Mouse (Mus musculus): ENCODE measurements around the gene Pbx1.
"Not testable (repeated sequence)": the region's sequence is repeated elsewhere in the genome, so short reads cannot be mapped to it uniquely, and the experiment has no call there.

Pbx1 gene

GRCm38 (mm10) chr1:168432232-168432280 is at the start of gene Pbx1:
Gene Pbx1, minus strand, starts transcription at chr1:168432270.
- DNase-seq (ENCODE audit: low read depth, low spot score) = not testable (repeated sequence)

DNA sequence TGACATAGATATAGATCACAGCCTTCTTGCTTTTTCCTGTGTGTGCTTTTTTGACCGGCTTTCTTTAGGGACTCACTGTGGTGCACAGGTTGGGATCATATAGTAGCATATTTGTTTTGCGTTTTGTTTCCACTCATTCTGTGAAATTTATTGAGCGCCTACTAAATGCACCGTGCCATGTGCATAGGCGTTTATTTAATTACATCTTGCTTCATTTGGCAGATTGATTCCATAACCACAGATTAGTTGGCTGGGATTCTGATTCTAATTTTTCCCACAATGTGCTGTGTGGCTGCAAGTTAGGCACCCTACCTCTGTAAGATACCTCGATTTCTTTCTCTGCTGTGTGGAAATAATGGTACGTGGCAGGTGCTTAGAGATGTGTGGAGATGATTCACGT is 47.6 kb upstream of the Pbx1 start:
- no peak for DNase-seq (ENCODE audit: low read depth, low spot score)

- peak; percentile 25 for DNase-seq (ENCODE audit: low read depth, low spot score)
These were observed 46.8 kb upstream of the Pbx1 start for GRCm38 (mm10) chr1:168478829-168479228.

- no peak for DNase-seq (ENCODE audit: low read depth, low spot score)
These were observed 44.8 kb upstream of the Pbx1 start for GRCm38 (mm10) chr1:168476917-168477316.

DNA sequence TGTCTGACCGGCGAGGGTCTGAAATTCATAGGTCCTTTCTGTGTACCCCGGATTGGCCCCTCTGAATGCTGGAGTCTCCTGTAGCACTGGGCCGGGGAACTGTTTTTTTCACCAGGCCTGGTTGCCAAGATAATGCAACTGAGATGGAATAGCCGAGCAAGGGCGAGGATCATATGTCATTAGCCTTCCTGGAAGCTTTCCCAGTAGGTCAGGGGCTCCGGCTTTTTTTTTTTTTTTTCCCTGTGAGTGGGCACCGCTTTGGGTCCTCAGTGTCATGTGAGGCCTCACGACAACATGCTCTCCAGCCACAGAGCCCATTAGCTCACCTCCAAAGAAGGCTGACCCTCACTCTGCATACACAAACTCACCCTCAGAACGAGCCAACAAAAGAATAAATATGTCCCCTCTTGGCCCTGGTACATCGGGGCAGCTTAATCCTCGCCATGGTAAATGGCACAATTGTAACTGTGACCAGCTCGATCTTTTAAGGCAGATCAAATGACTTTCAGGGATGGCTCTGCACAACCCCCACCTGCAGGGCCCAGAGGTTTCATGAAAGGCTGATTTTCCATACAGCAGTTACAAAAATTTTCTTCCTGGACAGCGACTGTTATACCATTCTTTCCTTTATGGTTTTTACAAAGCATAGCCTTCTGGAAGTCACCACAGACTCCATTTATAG is 44.3 kb upstream of the Pbx1 start:
- DNase-seq (ENCODE audit: low read depth, low spot score) = no peak

- DNase-seq (ENCODE audit: low read depth, low spot score) = no peak
These were observed 43.6 kb upstream of the Pbx1 start for GRCm38 (mm10) chr1:168475579-168476208.

GRCm38 (mm10) chr1:168473255-168474069 is 41.4 kb upstream of the Pbx1 start:
- no peak for DNase-seq (ENCODE audit: low read depth, low spot score)

DNA sequence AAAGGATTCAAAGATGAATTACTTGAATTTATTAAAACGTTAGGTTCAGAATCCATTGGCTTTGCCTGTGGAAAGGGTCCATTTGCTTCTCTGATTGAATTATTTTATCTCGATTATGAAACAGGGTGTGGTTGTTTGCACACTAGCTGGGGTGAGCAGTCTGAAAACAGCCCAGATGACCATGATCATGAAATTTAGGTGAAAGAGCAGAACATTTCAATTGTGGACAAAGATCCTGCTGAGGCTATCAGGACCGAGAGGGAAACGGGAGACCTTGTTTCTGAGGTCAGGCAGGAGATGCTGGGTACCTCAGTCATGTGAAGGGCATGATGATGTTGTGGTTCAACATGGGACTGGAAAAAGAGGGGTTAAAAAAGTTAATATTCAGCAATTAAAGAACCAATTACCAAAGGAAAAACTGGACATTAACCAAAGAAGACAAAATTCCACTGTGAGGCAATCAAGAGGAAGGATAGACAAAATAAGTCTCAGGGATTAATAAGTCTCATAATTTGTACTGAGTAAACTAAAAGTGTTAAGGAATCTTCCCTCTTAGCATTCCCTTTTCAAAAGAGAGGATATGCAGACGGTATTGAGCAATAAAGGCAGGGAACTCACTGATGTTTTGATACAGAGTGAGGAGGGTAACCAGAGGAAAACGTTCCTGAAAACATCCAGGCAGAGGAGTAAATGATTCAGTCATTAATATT is 40.6 kb upstream of the Pbx1 start:
- no peak for DNase-seq (ENCODE audit: low read depth, low spot score)

DNA sequence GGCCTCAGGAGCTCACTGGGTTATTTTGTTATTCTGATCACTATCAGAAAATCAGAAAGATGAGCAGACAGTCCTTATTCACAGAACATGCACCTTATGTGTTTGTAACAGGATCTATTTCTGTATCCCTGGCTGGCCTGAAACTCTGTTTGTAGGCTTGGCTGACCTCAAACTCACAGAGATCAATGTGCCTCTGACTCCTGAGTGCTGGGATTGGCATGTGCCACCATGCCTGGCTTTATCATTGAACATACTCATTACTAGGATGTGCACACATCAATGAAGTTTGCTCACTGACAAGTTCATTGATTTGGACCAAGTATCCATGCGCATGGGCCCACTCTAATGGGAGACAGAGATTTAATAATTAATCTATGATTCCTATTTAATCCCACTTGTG is 27.4 kb upstream of the Pbx1 start:
- DNase-seq (ENCODE audit: low read depth, low spot score) = no peak

DNA sequence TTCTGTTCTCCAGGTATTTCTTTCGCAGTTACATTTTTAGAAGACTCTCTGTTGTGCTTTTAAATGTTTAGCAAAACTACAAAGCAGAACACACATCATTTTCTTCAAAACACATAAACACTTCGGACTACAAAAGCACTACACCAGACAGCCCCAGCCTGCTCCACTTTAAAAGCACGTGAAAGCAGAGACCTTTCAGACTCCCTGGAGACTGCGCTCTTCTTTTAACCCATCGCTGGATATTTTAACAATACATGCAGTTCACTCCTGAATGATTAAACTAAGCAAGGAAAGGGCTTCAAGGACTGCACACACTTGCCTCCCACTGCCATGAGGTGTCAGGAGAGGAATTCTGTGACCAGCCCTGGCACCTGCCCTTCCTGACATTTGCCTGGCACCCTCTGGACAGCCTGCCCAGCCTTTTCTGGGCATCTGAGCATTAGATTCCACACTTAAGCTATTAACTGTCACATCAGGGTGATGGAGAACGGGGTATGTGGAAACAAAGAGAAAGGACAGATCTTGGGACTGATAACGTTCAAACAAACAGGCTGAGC is 25.2 kb upstream of the Pbx1 start:
- DNase-seq (ENCODE audit: low read depth, low spot score) = no peak

DNA sequence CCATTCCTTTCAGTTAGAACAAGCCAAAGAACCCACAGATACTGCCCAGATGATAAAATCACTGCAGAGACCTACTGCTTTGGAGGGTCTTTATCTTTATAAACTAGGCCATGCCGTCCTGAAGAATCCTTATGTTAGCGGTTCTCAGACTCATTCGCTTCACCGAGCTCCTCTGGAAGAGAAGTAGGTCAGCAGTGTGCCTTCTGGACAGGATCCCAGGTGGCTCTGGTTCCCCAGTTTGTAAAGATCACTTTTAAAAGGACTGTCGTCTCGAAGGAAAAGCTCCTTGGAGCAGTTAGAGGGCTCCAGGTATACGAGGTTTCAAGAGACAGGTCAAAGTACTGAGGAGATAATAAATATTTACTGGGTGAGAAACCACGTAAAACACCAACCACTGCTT is 23.1 kb upstream of the Pbx1 start:
- DNase-seq (ENCODE audit: low read depth, low spot score) = no peak

GRCm38 (mm10) chr1:168433671-168434070 is 1.6 kb upstream of the Pbx1 start:
- DNase-seq (ENCODE audit: low read depth, low spot score) = no peak

- peak; percentile 100 for DNase-seq (ENCODE audit: low read depth, low spot score)
These were observed 233 bp upstream of the Pbx1 start for GRCm38 (mm10) chr1:168432281-168432725.

- peak; percentile 59 for DNase-seq (ENCODE audit: low read depth, low spot score)
These were observed 299 bp downstream of the Pbx1 start for GRCm38 (mm10) chr1:168431711-168432231.

GRCm38 (mm10) chr1:168430868-168431710 is 981 bp downstream of the Pbx1 start:
- peak; percentile 46 for DNase-seq (ENCODE audit: low read depth, low spot score)

GRCm38 (mm10) chr1:168429856-168430644 is 2.0 kb downstream of the Pbx1 start:
- no peak for DNase-seq (ENCODE audit: low read depth, low spot score)

- DNase-seq (ENCODE audit: low read depth, low spot score) = no peak
These were observed 2.7 kb downstream of the Pbx1 start for GRCm38 (mm10) chr1:168429406-168429805.

GRCm38 (mm10) chr1:168428255-168428654 is 3.8 kb downstream of the Pbx1 start:
- no peak for DNase-seq (ENCODE audit: low read depth, low spot score)

DNA sequence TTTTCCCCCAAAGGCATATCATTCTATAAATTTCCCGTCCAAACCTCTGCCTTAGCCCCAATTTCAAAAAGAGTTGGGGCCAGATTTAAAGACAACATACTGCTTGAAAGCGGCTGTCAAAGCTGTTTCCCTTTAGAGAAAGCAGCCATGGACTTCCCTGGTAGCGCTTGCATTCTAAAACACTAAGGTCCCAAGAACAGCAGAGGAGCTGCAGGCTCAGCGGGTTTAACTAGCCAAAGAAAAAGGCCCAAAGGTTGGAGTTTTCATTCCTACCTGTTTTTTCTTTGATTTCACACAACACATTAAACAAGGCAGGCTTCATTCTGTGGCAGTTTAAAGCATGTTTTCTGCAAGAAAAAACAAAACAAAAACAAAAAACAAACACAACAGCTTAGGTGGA is 4.5 kb downstream of the Pbx1 start:
- DNase-seq (ENCODE audit: low read depth, low spot score) = no peak

- no peak for DNase-seq (ENCODE audit: low read depth, low spot score)
These were observed 5.2 kb downstream of the Pbx1 start for GRCm38 (mm10) chr1:168426900-168427299.

Data from ES-CJ7 (cell line).